Mouse (Mus musculus) CD8-positive naive resting alpha-beta T cell, adult 2 months (primary cell): ENCODE data around the gene Tbk1.

ENCODE experiments used
- DNase-seq, 2 experiments: peaks; one replicate each; pipeline ENCODE4 v3.0.0; 2022; ENCODE audit warnings: low read depth in 2 of 2, low spot score in 2 of 2

Gene Tbk1

DNA sequence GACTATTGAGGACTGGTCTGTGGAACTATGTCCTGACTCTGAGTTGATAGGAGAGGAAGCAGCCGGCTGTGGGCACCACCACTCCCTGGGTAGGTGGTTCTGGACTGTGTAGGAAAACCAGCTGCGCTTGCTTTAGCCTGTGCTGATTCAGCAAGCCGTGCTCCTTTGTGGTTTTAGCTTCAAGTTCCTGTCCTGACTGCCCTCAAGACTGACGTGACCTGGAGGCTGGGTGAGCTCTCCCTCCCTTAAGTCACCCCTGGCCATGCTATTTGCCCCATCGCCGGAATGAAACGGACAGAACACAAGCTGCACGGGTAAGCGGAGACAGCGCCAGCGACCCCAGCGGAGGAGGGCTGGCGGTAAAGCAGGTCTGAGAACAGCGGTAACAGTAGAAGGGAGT lies 4.5 kb upstream of the Tbk1 start:
- DNase-seq, result no peak

DNA sequence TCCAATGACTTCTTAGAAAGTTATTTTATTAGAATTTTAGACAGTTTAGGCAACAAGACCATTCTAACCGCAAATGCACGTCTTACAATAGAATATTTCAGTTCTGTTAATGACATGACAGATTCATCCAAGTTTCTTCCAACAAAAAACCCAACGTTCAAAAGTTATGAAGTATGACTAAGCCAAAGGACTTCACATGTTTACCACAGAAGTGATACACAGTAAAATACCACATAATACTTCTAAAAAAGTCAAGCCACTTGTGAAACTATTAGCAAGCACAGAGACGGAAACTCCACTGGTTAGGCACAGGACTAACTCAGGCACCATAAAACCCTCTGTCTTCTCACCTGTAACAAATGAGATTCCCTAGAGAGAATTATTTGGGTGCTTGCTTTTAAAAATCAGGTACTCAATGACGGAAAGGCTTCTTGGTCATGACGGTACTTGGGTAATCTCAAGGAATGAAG lies 819 bp upstream of the Tbk1 start:
- no peak for DNase-seq

DNA sequence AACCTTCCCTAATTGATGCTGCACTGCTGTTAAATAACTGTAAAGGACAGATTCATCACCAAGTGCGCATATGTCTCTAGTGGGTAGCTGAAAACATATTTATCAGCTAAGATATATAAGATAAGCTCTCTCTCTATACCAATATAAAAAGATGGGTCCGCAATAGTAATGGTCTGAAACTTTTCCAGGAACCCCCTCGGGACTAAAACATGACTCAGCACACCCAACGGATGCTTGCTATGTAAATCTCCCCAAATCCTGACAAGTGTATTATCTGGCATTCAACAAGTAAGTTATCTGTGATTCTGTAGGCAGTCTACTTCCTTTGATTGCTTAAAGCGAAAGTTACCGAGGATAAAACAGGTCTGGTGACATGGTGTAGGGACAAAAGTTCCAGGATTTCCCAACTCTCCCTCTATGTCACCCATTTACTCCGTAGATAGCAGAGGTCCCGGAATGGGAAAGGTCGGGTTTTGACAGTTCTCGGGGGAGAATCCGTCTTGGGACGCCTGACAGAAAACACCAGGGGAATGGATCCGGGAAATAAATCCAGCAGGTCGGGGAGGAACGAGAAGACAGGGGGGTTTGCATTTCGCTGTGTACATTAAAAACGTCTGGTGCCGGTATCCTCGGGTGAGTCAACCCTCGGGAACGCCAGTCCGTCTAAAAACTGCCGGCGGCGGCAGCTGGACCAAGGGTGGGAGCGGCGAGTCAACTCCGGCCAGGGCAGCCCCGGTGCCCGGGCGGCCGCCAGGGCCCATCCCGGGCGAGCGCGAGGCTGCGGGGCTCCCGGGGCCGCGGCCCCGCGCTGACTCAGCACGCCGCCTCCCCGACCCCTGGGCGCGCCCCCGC lies 570 bp downstream of the Tbk1 start:
- DNase-seq, result peak in 1 of 2 experiments; percentile 20

DNA sequence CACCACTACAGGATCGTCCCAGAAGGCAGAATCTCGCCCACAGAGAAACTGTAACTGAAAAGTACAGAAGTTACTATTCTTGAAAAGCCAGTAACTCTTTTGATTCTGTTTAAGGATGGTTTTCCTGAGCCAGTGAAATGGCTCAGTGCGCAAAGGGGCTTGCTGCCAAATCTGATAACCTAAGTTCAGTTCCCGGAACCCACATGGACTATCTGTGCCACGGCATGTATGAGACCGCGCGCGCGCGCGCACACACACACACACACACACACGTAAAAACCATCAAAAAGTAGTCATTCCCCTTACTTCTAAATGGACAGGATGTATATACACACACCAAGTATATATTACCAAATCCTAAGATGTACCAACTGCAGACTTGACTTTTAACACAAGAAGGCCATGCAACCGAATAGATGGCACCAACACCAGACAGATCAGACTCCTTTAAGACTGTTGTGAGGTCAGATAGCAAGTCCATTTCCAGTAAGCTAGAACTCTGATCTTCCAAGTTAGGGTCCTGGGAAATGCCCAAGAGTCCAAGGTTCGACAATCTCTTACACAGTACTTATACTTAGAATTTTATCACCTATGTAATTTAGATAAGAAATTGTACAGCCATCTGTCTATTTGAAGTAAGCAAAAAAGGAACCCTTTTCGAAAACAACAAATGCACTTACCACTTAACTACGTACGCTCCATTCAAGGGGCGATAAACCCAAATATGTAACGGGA lies 1.4 kb downstream of the Tbk1 start:
- no peak for DNase-seq

DNA sequence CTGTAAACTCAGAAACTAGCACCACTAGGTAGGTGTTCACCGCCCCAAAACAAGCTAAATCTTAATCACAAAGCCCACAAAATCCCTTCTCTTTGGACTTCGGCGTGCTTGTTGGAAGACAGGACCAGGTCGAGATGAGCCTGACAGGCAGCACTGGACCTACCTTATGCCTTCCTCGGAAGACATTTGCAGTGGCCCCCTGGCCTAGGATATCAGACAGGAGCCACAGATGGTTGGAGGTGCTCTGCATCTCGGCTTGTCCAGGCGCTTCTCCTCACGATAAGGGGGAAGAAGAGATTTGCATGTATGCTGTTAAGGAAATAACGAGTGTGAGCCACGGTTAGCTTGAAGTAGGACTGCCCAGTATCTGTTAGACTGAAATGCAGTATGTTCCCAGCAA lies 2.6 kb downstream of the Tbk1 start:
- no peak for DNase-seq

DNA sequence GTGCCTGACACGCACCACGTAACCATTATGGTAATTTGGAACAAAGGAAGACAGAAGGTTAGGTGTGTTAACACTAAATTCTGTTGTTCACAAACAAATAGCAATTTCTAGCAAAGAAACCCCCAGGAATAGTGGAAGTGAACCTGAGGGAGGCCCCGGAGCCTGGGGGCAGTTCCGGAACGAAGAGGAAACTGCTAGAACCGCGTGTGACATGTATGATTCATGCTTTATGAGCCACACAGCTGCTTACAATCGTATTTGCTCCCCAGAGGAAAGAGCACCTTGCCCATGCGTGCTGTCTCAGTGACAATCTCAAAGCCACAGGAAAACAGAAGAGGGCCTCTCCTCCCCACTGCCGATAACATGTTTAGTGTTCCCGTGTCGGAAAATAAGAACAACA lies 3.6 kb downstream of the Tbk1 start:
- DNase-seq, result no peak

DNA sequence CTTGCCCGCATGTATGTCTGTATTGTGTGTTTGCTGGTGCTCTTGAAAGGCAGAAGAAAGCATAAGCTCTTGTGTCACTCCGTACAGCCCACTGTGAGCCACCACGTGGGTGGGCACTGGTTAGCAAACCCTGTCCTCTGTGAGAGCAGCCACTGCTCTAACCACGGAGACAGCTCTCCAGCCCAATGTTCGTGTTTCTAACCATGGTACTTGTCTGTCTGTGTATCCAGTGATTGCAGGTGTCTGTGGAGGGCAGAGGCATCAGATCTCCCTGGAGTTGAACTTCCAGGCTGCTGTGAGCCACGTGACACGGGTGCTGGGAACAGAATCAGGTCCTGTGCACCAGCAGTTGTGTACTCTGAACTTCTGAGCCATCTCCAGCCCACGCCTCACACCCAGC lies 4.3 kb downstream of the Tbk1 start:
- DNase-seq, result no peak

DNA sequence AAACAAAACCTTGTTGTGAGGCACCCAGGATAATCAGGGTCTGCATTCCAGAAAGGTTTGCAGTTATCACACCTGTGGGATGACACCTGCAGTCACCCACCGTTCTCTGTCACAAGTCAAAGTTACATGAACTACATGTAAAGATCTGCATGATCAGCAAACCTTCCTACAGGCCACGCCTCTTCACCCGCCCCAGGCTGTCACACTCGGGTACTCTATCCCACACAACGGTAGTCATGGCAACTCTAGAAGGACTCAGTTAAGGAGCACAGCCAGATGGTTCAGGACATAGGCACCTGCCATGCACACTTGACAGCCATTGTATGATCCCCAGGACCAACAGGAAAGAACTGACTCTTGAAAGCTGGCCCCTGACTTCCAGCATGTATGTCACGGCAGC lies 5.2 kb downstream of the Tbk1 start:
- no peak for DNase-seq

DNA sequence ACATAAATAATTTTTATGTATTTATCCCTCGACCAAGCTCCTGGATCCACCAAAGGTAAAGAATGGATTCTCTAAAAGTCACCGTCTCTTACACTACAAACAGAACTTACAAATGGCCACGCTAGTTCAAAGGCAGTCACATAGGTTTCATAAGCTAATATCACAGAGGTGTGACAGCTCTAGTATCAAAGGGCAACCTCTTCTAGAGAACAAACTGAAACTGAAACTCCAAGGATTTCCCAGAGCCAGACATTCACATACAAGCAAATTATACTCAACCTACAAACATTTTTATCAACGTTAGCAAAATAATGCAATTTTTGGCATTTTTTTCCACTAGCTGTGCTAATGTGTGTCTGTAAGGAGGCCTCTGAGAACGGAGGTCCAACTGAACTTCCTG lies 6.2 kb downstream of the Tbk1 start:
- no peak for DNase-seq

DNA sequence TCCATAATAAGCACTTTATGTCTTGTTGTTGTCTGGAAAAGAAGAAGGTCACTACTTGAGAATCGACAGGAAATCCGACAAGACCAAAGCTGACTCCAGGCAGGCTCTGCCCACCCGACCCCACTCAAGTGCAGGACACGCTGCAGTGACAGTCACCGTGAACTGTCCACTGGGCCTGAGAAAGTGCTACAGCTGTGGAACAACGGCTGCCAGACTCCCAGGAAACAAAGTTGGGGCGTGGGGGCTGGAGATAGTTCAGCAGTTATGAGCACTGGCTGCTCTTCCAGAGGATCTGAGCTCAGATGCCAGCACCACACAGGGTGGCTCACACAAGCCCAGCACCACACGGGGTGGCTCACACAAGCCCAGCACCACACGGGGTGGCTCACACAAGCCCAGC lies 10.2 kb downstream of the Tbk1 start:
- no peak for DNase-seq

DNA sequence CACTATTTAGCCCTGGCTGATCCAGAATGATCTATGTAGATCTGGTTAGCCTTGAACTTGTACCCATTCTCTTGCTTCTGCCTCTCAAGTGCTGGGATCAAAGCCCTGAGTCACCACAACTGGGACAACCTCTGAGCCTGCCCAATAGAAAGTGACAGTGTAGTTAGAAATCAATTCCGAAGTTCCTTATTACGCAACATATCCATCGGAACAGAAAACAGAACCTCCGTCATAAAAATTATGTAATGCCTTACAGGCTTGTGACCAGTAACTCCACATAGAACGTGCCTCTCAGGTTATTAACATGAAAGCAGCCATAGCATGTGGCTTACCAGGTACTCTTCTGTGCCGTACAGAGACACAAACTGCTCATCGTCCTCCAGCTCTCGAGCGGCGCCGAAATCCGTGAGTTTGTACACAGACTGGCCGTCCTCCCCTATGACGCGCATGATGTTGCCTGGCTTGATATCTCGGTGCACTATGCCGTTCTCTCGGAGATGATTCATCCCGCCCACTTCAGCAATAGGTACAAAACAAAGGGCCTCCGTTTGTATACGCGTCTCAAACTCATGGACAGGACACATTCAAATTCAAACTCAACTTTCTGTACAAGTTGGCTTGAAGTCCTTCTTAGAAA lies 15.0 kb downstream of the Tbk1 start:
- no peak for DNase-seq

DNA sequence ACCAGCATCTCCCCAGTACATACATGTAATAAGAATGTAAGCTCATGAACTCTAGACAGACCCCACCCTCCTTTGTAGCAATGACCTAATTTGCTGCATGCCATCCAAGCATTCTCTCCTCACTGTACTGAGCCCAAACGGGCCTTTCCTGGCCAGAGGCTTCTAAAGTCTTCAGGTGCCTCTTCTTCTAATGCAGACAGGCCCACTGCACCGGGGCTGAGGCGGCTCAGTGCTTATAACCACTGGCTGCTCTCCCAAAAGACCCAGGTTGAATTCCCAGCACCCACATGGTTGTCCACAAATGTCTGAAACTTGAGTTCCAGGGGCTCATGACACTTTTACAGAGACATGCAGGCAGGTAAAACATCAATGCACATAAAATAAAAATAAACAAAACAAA lies 15.6 kb downstream of the Tbk1 start:
- DNase-seq, result no peak

DNA sequence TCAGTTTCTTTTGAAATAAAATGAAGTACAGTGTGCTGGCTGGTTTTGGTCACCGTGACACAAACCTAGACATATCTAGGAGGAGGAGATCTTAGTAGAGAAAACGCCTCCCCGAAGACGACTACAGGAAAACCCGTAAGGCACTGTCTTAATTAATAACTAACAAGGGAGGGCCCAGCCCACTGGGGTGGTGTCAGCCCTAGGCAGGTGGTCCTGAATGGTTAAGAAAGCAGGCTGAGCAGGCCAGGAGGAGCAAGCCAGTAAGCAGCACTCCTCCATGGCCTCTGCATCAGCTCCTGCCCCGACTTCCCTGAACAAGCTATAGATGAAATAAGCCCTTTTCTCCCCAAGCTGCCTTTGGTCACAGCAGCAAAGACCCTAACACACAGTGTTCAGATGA lies 16.8 kb downstream of the Tbk1 start:
- DNase-seq, result no peak

DNA sequence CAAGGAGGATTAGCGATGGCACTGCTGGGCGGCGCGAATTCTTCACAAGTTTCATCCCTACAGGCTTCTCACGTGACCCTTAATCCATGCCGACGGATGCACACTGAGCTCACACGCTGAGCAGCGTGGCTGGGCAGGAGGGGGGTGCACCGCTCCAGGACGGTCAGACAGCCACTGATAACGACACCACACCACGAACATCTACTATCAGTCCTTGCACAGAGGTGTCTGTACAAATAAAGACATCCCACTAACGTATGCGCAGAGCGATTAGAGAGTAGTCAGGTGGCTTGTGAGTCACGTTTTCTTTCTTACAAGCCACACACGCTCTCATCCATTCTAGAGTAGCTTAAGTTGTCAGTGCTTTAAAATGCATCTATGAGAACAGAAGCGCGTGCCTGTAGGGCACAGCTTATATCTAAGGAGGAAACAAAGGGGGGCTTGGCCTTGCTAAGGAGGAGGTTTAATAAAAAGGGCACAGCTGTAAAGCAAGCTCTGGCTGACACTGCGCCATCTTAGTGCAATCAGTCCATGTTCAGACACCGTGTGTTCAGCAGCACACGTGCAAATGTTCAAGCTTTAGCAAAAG lies 17.5 kb downstream of the Tbk1 start:
- DNase-seq, result no peak

DNA sequence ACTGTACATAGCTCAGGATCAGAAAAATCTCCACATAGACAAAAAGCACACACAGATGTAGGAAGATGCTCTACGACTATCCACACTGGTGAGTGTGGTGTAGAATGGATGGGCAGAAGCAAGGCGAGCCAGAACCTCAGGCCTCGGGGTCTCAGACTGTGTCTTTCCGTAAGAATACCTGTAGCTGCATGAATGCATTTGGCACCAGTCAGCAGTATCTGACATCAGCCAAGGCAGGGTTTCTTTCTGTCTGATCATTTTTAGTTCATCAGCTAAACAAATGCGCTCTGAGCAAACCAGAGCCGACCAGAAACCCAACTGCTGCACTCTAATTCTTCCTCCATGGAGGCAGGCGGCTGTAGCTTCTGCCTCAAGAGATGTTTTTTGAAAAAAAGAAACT lies 18.1 kb downstream of the Tbk1 start:
- DNase-seq, result no peak

DNA sequence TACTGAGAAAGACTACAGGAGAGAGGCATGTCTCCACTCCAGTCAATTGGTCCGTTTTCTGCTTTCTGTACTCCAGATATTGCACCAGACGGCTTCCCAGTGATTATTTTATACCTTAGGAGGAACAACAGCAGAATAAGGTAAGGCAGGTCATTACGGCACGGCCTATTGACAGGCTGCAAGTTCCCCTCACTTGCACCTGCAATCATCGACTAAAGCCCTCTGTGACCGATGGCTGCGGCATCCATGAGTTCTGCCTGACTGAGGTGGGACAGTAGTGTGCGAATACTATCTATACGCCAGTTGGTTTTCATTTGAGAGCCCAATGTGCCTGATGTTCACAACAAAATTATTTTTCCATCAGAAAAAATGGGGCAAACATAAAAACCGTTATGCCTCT lies 18.6 kb downstream of the Tbk1 start:
- DNase-seq, result no peak

DNA sequence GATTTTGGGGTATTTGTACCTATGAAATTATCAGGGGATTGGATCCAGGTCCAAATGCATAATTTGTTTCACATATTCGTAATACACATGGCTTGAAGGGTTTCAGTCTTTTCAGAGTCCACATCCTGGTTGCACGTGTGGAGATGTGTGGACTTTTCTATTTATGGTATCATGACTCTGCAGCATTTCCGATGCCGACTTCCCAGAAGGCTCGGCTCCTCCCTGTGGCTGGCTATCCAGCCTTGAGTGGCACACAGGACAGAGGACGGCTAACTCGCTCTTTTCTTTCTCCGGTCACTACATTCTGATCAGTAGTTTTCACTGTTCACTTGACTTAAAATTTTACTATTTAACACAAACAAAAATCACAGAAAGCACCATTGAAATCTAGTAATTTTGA lies 22.1 kb downstream of the Tbk1 start:
- no peak for DNase-seq

DNA sequence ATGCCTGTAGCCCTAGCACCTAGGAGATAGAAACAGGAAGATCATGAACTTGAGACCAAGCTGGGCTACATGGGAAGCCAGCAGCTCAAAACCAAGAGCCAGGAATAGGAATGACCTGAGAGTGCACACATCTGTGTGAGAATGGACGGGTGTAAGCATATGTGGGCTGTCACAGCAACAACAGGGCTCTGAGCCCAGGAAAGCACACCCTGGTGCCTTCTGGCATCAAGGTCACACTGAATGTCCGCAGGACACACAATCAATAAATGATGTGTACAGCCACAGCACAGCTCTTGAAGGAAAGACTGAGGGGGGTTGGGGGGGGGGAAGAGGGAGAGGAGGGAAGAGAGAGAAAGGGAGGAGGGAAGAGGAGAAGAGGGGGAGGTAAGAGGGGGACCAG lies 28.4 kb downstream of the Tbk1 start:
- DNase-seq, result no peak

DNA sequence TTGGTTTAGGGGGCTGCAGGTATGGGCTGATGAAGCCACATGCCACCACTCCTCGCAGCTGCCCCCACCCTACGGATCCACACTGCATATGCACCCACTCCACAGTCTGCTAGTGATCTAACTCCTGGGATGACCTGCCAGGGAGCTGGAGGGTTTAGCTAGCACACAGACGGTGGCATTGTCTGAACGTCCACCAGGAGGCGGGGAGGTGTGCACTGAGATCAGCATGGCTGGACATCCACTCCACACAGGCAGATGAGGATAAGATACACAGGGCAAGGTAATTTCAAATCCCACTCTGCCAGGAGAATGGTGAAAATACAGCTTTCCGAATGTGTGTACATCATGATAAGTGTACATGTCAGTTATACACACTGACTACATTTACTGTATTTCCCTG lies 30.3 kb downstream of the Tbk1 start:
- DNase-seq, result no peak

DNA sequence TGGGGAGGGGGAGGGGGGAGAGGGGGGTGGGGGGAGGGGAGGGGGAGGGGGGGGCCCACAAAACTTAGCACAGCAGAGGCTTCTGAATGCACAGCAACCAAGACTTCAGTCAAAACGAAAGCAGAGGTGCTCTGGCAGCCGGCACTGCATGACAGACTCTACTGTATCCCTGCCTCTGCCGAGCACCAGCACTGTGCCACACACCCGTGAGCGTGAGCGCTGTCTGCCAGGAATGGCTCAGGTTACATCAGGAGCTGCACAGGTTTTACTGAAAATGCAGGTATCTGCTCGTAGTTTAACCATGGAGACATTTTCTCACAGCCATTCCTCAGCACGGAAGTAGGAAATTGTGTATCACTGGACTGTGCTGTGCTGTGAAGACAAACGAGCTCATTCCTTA lies 36.3 kb downstream of the Tbk1 start:
- DNase-seq, result no peak

DNA sequence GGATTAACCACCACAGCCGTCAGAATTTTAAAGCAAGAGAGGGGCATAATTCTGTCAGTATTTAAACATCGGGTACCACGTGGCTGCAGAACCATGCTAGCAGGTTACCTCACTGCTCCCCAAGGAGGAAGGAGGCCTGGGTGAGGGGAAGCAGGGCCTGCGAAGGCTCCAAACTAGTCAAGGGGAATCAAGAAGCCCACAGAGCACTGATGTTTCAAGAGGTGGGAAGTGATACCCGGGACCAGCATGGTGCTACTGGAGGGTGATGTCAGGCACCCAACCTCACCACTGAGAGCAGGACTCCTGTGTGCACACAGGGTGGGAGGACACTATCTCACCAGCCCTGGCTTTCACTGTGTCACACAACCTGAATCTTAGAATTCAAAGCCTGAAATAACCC lies 36.9 kb downstream of the Tbk1 start:
- DNase-seq, result no peak

DNA sequence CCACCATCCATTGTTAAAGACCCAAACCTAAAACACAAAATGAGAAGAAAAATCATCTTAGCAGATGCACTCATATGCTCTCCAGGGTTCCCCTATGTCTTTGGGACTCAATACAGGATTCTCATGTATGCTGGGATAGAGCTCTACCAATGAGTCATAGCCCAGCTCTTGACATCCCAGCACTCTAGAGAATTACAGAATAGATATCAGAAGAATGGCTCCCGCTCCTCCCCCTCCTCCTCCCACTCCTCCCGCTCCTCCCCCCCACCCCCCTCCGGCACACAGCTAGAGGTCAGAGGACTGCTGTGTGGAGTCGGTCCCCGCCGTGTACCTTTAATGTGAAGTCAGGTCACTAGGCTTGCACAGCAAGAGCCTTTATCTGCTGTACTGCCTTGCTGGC lies 39.4 kb downstream of the Tbk1 start:
- no peak for DNase-seq
